Mouse (Mus musculus) heart, adult 2 months (tissue): ENCODE measurements around the gene Abt1.

Experiments used
- EP300 ChIP-seq: fragments of 200-500 bp; IDR thresholded peaks from 2 replicates; pipeline ENCODE4 v1.6.1; 2011; ENCODE audit warnings: low read depth, low read length, control low read depth; ENCODE audit not compliant: insufficient read depth
- POLR2A ChIP-seq: fragments of 200-500 bp; IDR thresholded peaks from 2 replicates; pipeline ENCODE4 v1.6.1; 2011; ENCODE audit warnings: mild to moderate bottlenecking, low read depth, low read length, control low read depth; ENCODE audit not compliant: insufficient read depth

GRCm38 (mm10) chr13:23395301-23396245 is 28.1 kb downstream of the Abt1 start:
- TF ChIP-seq POLR2A = no peak
- TF ChIP-seq EP300 = no peak
